Mouse (Mus musculus) forebrain, embryonic 14.5 days (tissue): Measurements from ENCODE around the gene Fto. TPM values are rescaled to one million over a fixed set of nuclear protein-coding genes. Genes with fewer than 3 reads are reported as not detected.
A peak's percentile ranks its signal among the peaks of the same experiment; 100 is the strongest.

ENCODE experiments used
- ATAC-seq: fragments of 200-750 bp; cut with Nextera tagmentation; 2 replicates; pipeline ENCODE4 v1.8.0; 2017; ENCODE audit warnings: mild to moderate bottlenecking, moderate library complexity
- DNase-seq: peaks from one replicate; pipeline ENCODE4 v3.0.0-alpha.2; 2015; ENCODE audit warnings: low spot score
- H3K27ac ChIP-seq: fragments of 300-500 bp; sonication (generic); 2 replicates; pipeline ENCODE4 v1.5.1; 2014; ENCODE audit warnings: low read depth, mild to moderate bottlenecking, control low read depth, low read length, moderate library complexity
- H3K27me3 ChIP-seq: fragments of 300-500 bp; sonication (generic); replicated peaks from 2 replicates; pipeline ENCODE4 v1.6.1; 2014; ENCODE audit warnings: low read length, control low read depth, mixed read lengths; ENCODE audit not compliant: control insufficient read depth, insufficient read depth
- H3K36me3 ChIP-seq: fragments of 300-500 bp; sonication (generic); 2 replicates; pipeline ENCODE4 v1.6.1; 2014; ENCODE audit warnings: low read length, control low read depth; ENCODE audit not compliant: control insufficient read depth, insufficient read depth
- H3K4me1 ChIP-seq: fragments of 300-500 bp; sonication (generic); 2 replicates; pipeline ENCODE4 v1.6.1; 2014; ENCODE audit warnings: antibody characterized with exemption, low read length, control low read depth; ENCODE audit not compliant: control insufficient read depth, insufficient read depth
- H3K4me2 ChIP-seq: fragments of 300-500 bp; sonication (generic); 2 replicates; pipeline ENCODE4 v1.6.1; 2014; ENCODE audit warnings: mild to moderate bottlenecking, control low read depth, low read length
- H3K4me3 ChIP-seq: fragments of 300-500 bp; sonication (generic); 2 replicates; pipeline ENCODE4 v1.5.1; 2014; ENCODE audit warnings: low read depth, low read length, control low read depth
- H3K9ac ChIP-seq: fragments of 300-500 bp; sonication (generic); 2 replicates; pipeline ENCODE4 v1.6.1; 2014; ENCODE audit warnings: mild to moderate bottlenecking, low read length, control low read depth, moderate library complexity
- H3K9me3 ChIP-seq: fragments of 300-500 bp; sonication (generic); replicated peaks from 2 replicates; pipeline ENCODE4 v1.6.1; 2016; ENCODE audit warnings: low read length, control low read depth, mixed read lengths; ENCODE audit not compliant: control insufficient read depth
- WGBS: fragments of 180-500 bp; shearing (Covaris S2); extraction: QIAGEN DNeasy Blood & Tissue Kit; methylation state at CpG from one replicate; pipeline ENCODE4 v1.1.7; 2014; 5-methylcytosine and 5-hydroxymethylcytosine counted together
- polyA plus RNA-seq: library from polyadenylated mRNA; unstranded; fragments of >200 nt; fragmentation: Nextera tagmentation; extraction: Ambion mirVana; gene quantifications from 2 replicates; pipeline ENCODE4 v1.2.1, GENCODE M21; 2014

Gene Fto
- polyA plus RNA-seq, 1 experiment from 2014 or later = 103 TPM

GRCm38 (mm10) chr8:91715387-91716085 is 402.2 kb downstream of the Fto start:
- no peak overlapping the region for H3K4me2 ChIP-seq

More at GRCm38 (mm10) chr8:91715387-91716085, 402.2 kb downstream of the Fto start:
- no peaks in the 10 kb centered on the region for H3K36me3 ChIP-seq
- 42% methylated on average over 8 of the region's 8 CpGs for WGBS
- DNase-seq = peak; percentile 49
- no peaks in the 10 kb centered on the region for H3K9me3 ChIP-seq
- no peak for ATAC-seq
- H3K9ac ChIP-seq = no peak overlapping the region
- peaks cover 23% of the 10 kb centered on the region for H3K27me3 ChIP-seq
- H3K27ac ChIP-seq = no peak overlapping the region
- no peak overlapping the region for H3K4me3 ChIP-seq
- H3K4me1 ChIP-seq = peaks cover 13% of the 10 kb centered on the region

Other genes starting within 250 kb of the Fto start
- gene Rbl2, start 243.5 kb upstream of the Fto start, polyA plus RNA-seq = 14.6 and 18.9 TPM in 2 replicates
- 142 and 155 TPM in 2 replicates for gene Aktip, start 113.5 kb upstream of the Fto start, polyA plus RNA-seq
- 14.7 and 16.1 TPM in 2 replicates for gene Rpgrip1l, start 263 bp upstream of the Fto start, polyA plus RNA-seq